14 mouse cellular contexts compared by ENCODE assay signal in the genomic region with DNA sequence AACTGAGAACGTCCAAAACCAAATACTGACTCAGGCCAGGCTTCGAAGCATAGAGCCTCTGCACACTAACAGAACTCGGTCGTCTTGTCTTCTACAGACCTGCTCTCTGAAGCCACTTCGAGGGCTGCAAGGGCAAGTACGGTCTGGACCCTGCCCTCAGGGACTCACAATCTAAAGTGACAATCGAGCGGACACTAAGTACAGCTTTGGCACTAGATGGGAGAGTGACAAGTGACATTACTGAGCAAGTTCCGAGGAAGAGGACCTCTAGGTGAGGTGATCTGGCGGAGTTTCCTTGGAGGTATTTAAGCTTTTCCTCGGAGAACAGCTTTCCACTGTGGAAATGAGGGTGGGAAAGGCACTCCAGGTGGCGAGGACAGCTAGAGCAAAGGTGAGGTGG. TPM values are rescaled to one million over a fixed set of nuclear protein-coding genes. Genes with fewer than 3 reads are reported as not detected.
DNase-seq lines count a peak whose midpoint lies in the region; ATAC-seq and TF ChIP-seq lines count a peak whose summit lies in the region.
"Had no signal": no experiment of that assay in that cellular context is flagged by ENCODE, and none has a peak within 500 bp of the region (broad histone marks: within the 10 kb centered on the region; RNA-seq: fewer than 3 reads in every experiment).

No protein-coding gene starts in this region.

- no peak overlapping the region for H3K9ac ChIP-seq in liver, embryonic 12.5 days
- no peak overlapping the region for H3K9ac ChIP-seq in embryonic facial prominence, embryonic 12.5 days
- H3K9ac ChIP-seq: heart, embryonic 15.5 days had no signal

- H3K4me1 ChIP-seq in liver, embryonic 12.5 days: peaks cover 45% of the 10 kb centered on the region
- peaks cover 16% of the 10 kb centered on the region; the same call in 1 of the 2 replicates for H3K4me1 ChIP-seq in embryonic facial prominence, embryonic 12.5 days
- H3K4me1 ChIP-seq in small intestine, adult 2 months (ENCODE audit: control insufficient read depth, insufficient read depth, insufficient read length, low read length): peaks cover 17% of the 10 kb centered on the region

- TF ChIP-seq POLR2A in small intestine, adult 2 months (IDR thresholded peaks at IDR 0.05; ENCODE audit: low read depth, low read length): no peak

- 17% methylated on average over 12 of the region's 12 CpGs for WGBS in liver, embryonic 12.5 days (ENCODE audit: insufficient replicate concordance)
- WGBS in embryonic facial prominence, embryonic 12.5 days: 4% methylated on average over 12 of the region's 12 CpGs
- WGBS in small intestine, adult 2 months: 24% methylated on average over 12 of the region's 12 CpGs

- no peaks in the 10 kb centered on the region for H3K9me3 ChIP-seq in liver, embryonic 12.5 days (replicated peaks)
- no peaks in the 10 kb centered on the region for H3K9me3 ChIP-seq in embryonic facial prominence, embryonic 12.5 days
- H3K9me3 ChIP-seq: heart, embryonic 15.5 days had no signal

- DNase-seq in liver: no peak
- peak; percentile 18 for DNase-seq in induced T-regulatory cell, adult 2 months (ENCODE audit: low read depth)
- DNase-seq in frontal cortex, postnatal 14 days (ENCODE audit: low spot score in 2 of 2): no peak
- no peak for DNase-seq in adrenal gland, postnatal 10 days
- DNase-seq: gastrocnemius, postnatal 25 days; kidney, adult 11 months had no signal

- no peak for TF ChIP-seq CTCF in small intestine, adult 2 months (IDR thresholded peaks at IDR 0.05; ENCODE audit: extremely low read depth, insufficient read length, insufficient replicate concordance, low read depth, low read length)

- H3K4me2 ChIP-seq in liver, embryonic 12.5 days: peak overlapping the region; percentile 49; the same call in 1 of the 2 replicates
- H3K4me2 ChIP-seq in embryonic facial prominence, embryonic 12.5 days (replicated peaks): 0 out of 2 replicates have a peak overlapping the region, but pooled peaks have one; percentile 24

- peaks cover 98% of the 10 kb centered on the region for H3K27me3 ChIP-seq in liver, embryonic 12.5 days (replicated peaks)
- peaks cover 85% of the 10 kb centered on the region for H3K27me3 ChIP-seq in embryonic facial prominence, embryonic 12.5 days
- peaks cover 87% of the 10 kb centered on the region for H3K27me3 ChIP-seq in small intestine, adult 2 months (ENCODE audit: control insufficient read depth, insufficient read depth, low read length)

- no peak overlapping the region for H3K27ac ChIP-seq in liver, embryonic 12.5 days
- no peak overlapping the region for H3K27ac ChIP-seq in embryonic facial prominence, embryonic 12.5 days
- H3K27ac ChIP-seq in small intestine, adult 2 months (ENCODE audit: insufficient read depth, low read depth, low read length): peak overlapping the region; percentile 80
- H3K27ac ChIP-seq: heart, embryonic 15.5 days had no signal

- H3K36me3 ChIP-seq in liver, embryonic 12.5 days: no peaks in the 10 kb centered on the region
- no peaks in the 10 kb centered on the region for H3K36me3 ChIP-seq in embryonic facial prominence, embryonic 12.5 days
- peaks cover 4% of the 10 kb centered on the region; the same call in 1 of the 2 replicates for H3K36me3 ChIP-seq in small intestine, adult 2 months (ENCODE audit: control insufficient read depth, insufficient read depth, low read length)
- H3K36me3 ChIP-seq: heart, embryonic 15.5 days had no signal

- no peak overlapping the region for H3K4me3 ChIP-seq in liver, embryonic 12.5 days
- H3K4me3 ChIP-seq in embryonic facial prominence, embryonic 12.5 days: no peak overlapping the region
- H3K4me3 ChIP-seq in small intestine, adult 2 months (ENCODE audit: low read depth, low read length): peak overlapping the region; percentile 72
- H3K4me3 ChIP-seq: erythroblast, embryonic 14.5 days had no signal

- no peak for ATAC-seq in liver, embryonic 12.5 days
- ATAC-seq in embryonic facial prominence, embryonic 12.5 days (ENCODE audit: insufficient number of reproducible peaks, insufficient read depth, low FRiP score, low TSS enrichment): no peak
- ATAC-seq: CD4-positive, CD25-positive, alpha-beta regulatory T cell, adult 4 months had no signal

RNA-seq across cellular contexts. Expression of gene Nkx2-3, which starts 0.6 kb away (rescaled TPM):
- polyA plus RNA-seq in liver, embryonic 12.5 days (2016; fragmentation: Nextera tagmentation; extraction: Ambion mirVana): 0.33 and 1.2 TPM in 2 replicates
- polyA plus RNA-seq in embryonic facial prominence, embryonic 12.5 days (2016; fragmentation: Nextera tagmentation; extraction: Ambion mirVana): 3.6 and 3.9 TPM in 2 replicates
- 12.3 and 24.9 TPM in 2 replicates for polyA plus RNA-seq in small intestine, adult 2 months (2012; rRNA removed)
- total RNA-seq in adrenal gland, postnatal 10 days (2021): under 1 TPM in 1 of 2 experiments, not detected in 1; 0.12 TPM
- total RNA-seq: adrenal gland, adult 18-20 months; gastrocnemius, postnatal 25 days had no signal
- polyA plus RNA-seq: CD4-positive, CD25-positive, alpha-beta regulatory T cell, adult 4 months; erythroblast, embryonic 14.5 days; heart, embryonic 15.5 days; lung, adult 2 months had no signal
